Mouse (Mus musculus): ENCODE results near the gene Klf12. TPM values are rescaled to one million over a fixed set of nuclear protein-coding genes. Genes with fewer than 3 reads are reported as not detected.

Gene Klf12
- polyA plus RNA-seq, 1 experiment = 0.02 TPM

GRCm38 (mm10) chr14:100286586-100287241 is 2.2 kb upstream of the Klf12 start:
- no peak overlapping the region for H3K4me3 ChIP-seq (replicated peaks)

GRCm38 (mm10) chr14:100285656-100286585 is 1.4 kb upstream of the Klf12 start:
- H3K4me1 ChIP-seq = peaks cover 27% of the 10 kb centered on the region
- H3K27me3 ChIP-seq (replicated peaks) = peaks cover 52% of the 10 kb centered on the region
- H3K4me3 ChIP-seq (replicated peaks) = peak overlapping the region; percentile 91
- H3K36me3 ChIP-seq (replicated peaks; ENCODE audit: low read length) = no peaks in the 10 kb centered on the region
- TF ChIP-seq GATA1 (IDR thresholded peaks at IDR 0.05; ENCODE audit: borderline replicate concordance, low read length) (no peak), FLI1 (IDR thresholded peaks at IDR 0.05; ENCODE audit: low read length) (no peak)
- no peaks in the 10 kb centered on the region for H3K9me3 ChIP-seq

More at GRCm38 (mm10) chr14:100286586-100287241, 2.2 kb upstream of the Klf12 start:
- TF ChIP-seq GATA1 (IDR thresholded peaks at IDR 0.05; ENCODE audit: borderline replicate concordance, low read length) = no peak
- no peak for TF ChIP-seq FLI1 (IDR thresholded peaks at IDR 0.05; ENCODE audit: low read length)
- Histone ChIP-seq H3K36me3 (replicated peaks; ENCODE audit: low read length) (no peaks in the 10 kb centered on the region), H3K27me3 (replicated peaks) (peaks cover 52% of the 10 kb centered on the region), H3K4me1 (peaks cover 27% of the 10 kb centered on the region), H3K9me3 (no peaks in the 10 kb centered on the region)

- peaks cover 52% of the 10 kb centered on the region for H3K27me3 ChIP-seq (replicated peaks)
Observed at GRCm38 (mm10) chr14:100284861-100285655, 579 bp upstream of the Klf12 start.

GRCm38 (mm10) chr14:100283411-100284118 is 914 bp downstream of the Klf12 start:
- peak overlapping the region; percentile 91 for H3K4me3 ChIP-seq (replicated peaks)

More at GRCm38 (mm10) chr14:100284861-100285655, 579 bp upstream of the Klf12 start:
- Histone ChIP-seq H3K9me3 (no peaks in the 10 kb centered on the region), H3K4me1 (peaks cover 27% of the 10 kb centered on the region), H3K4me3 (replicated peaks) (peak overlapping the region; percentile 91), H3K36me3 (replicated peaks; ENCODE audit: low read length) (no peaks in the 10 kb centered on the region)
- TF ChIP-seq GATA1 (IDR thresholded peaks at IDR 0.05; ENCODE audit: borderline replicate concordance, low read length) (no peak), FLI1 (IDR thresholded peaks at IDR 0.05; ENCODE audit: low read length) (no peak)

GRCm38 (mm10) chr14:100282651-100283050 is 1.8 kb downstream of the Klf12 start:
- Histone ChIP-seq H3K4me1 (peaks cover 27% of the 10 kb centered on the region), H3K4me3 (replicated peaks) (no peak overlapping the region), H3K36me3 (replicated peaks; ENCODE audit: low read length) (no peaks in the 10 kb centered on the region), H3K9me3 (no peaks in the 10 kb centered on the region), H3K27me3 (replicated peaks) (peaks cover 45% of the 10 kb centered on the region)
- no peak for TF ChIP-seq FLI1 (IDR thresholded peaks at IDR 0.05; ENCODE audit: low read length)
- TF ChIP-seq GATA1 (IDR thresholded peaks at IDR 0.05; ENCODE audit: borderline replicate concordance, low read length) = no peak

More at GRCm38 (mm10) chr14:100283411-100284118, 914 bp downstream of the Klf12 start:
- H3K27me3 ChIP-seq (replicated peaks) = peaks cover 47% of the 10 kb centered on the region
- H3K9me3 ChIP-seq = no peaks in the 10 kb centered on the region
- TF ChIP-seq FLI1 (IDR thresholded peaks at IDR 0.05; ENCODE audit: low read length) = no peak
- no peak for TF ChIP-seq GATA1 (IDR thresholded peaks at IDR 0.05; ENCODE audit: borderline replicate concordance, low read length)
- no peaks in the 10 kb centered on the region for H3K36me3 ChIP-seq (replicated peaks; ENCODE audit: low read length)
- peaks cover 27% of the 10 kb centered on the region for H3K4me1 ChIP-seq

- no peak for TF ChIP-seq FLI1 (IDR thresholded peaks at IDR 0.05; ENCODE audit: low read length)
- no peak for TF ChIP-seq GATA1 (IDR thresholded peaks at IDR 0.05; ENCODE audit: borderline replicate concordance, low read length)
Observed at GRCm38 (mm10) chr14:100281734-100282133, 2.7 kb downstream of the Klf12 start.

GRCm38 (mm10) chr14:100274179-100274578 is 10.3 kb downstream of the Klf12 start:
- H3K4me1 ChIP-seq = no peaks in the 10 kb centered on the region

More at GRCm38 (mm10) chr14:100281734-100282133, 2.7 kb downstream of the Klf12 start:
- no peaks in the 10 kb centered on the region for H3K9me3 ChIP-seq
- peaks cover 27% of the 10 kb centered on the region for H3K4me1 ChIP-seq
- H3K36me3 ChIP-seq (replicated peaks; ENCODE audit: low read length) = no peaks in the 10 kb centered on the region
- no peak overlapping the region for H3K4me3 ChIP-seq (replicated peaks)
- H3K27me3 ChIP-seq (replicated peaks) = peaks cover 39% of the 10 kb centered on the region

GRCm38 (mm10) chr14:100260531-100260930 is 23.9 kb downstream of the Klf12 start:
- H3K4me3 ChIP-seq (replicated peaks) = no peak overlapping the region
- H3K9me3 ChIP-seq = peaks cover 7% of the 10 kb centered on the region
- H3K4me1 ChIP-seq = 0 out of 2 replicates have a peak, but pooled peaks cover 3% of the 10 kb centered on the region
- no peaks in the 10 kb centered on the region for H3K36me3 ChIP-seq (replicated peaks; ENCODE audit: low read length)
- no peak for TF ChIP-seq FLI1 (IDR thresholded peaks at IDR 0.05; ENCODE audit: low read length)
- no peak for TF ChIP-seq GATA1 (IDR thresholded peaks at IDR 0.05; ENCODE audit: borderline replicate concordance, low read length)
- no peaks in the 10 kb centered on the region for H3K27me3 ChIP-seq (replicated peaks)

More at GRCm38 (mm10) chr14:100274179-100274578, 10.3 kb downstream of the Klf12 start:
- Histone ChIP-seq H3K4me3 (replicated peaks) (no peak overlapping the region), H3K9me3 (no peaks in the 10 kb centered on the region), H3K27me3 (replicated peaks) (no peaks in the 10 kb centered on the region), H3K36me3 (replicated peaks; ENCODE audit: low read length) (no peaks in the 10 kb centered on the region)
- TF ChIP-seq GATA1 (IDR thresholded peaks at IDR 0.05; ENCODE audit: borderline replicate concordance, low read length) = no peak
- no peak for TF ChIP-seq FLI1 (IDR thresholded peaks at IDR 0.05; ENCODE audit: low read length)
